Mouse (Mus musculus): ENCODE results near the gene Calhm6. TPM values are rescaled to one million over a fixed set of nuclear protein-coding genes. Genes with fewer than 3 reads are reported as not detected.

Calhm6 gene
- polyA plus RNA-seq, 1 experiment from 2014 or later: 3.9 TPM

- Histone ChIP-seq H3K4me3 (ENCODE audit: low read depth, low read length) (no peak overlapping the region), H3K4me1 (ENCODE audit: insufficient read depth) (no peaks in the 10 kb centered on the region), H3K9me3 (ENCODE audit: low read length) (no peaks in the 10 kb centered on the region), H3K9ac (replicated peaks) (no peak overlapping the region), H3K27ac (ENCODE audit: low read depth) (no peak overlapping the region), H3K4me2 (ENCODE audit: low read depth, low read length) (no peak overlapping the region), H3K36me3 (replicated peaks; ENCODE audit: insufficient read depth, low read length) (no peaks in the 10 kb centered on the region), H3K27me3 (ENCODE audit: insufficient read depth, low read length) (no peaks in the 10 kb centered on the region)
- no peak for DNase-seq
- WGBS (ENCODE audit: insufficient replicate concordance): 44% methylated on average over 3 of the region's 3 CpGs
- TF ChIP-seq EP300 (IDR thresholded peaks at IDR 0.05; ENCODE audit: low read depth): no peak
- no peak for TF ChIP-seq CTCF (IDR thresholded peaks at IDR 0.05; ENCODE audit: low read depth)
- no peak for ATAC-seq
Measured at GRCm38 (mm10) chr10:34117131-34117530, 10.7 kb downstream of the Calhm6 start.

DNA sequence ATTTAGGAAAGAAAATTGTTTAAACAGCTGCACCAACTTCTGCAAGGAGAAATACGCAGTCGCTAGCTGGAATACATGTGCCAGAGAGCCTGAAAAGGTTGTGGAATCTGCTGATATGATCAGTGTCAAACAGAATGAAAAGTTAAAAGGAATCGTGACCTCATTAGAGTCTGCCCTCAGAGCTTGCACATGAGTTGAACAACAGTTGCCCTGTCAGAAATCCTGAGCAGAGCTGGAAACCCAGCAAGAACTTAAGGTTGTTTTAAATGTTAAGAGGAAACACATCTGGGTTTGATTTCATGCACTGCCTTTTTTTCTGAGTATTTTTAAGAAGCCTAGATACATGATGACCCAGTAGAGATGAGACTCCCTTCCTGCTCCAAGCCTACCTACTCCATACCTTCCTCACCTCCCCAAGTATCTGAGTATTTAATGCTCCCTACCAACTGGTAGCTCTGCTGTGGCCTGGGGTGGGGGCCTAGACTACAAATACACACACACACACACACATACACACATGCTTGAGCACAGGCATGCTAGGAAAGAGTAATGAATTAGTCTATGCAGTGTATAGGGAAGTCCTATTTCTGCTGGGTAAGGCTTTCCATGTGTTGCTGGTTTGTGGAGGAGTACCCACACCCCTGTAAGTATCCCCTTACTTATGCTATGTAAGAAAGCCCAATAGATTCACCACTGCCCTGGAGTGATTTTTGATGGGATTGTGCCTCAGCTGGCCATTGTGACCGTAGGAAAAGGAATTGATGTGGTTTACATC, 15.6 kb downstream of the Calhm6 start:
- Histone ChIP-seq H3K9me3 (ENCODE audit: low read length) (no peaks in the 10 kb centered on the region), H3K4me1 (ENCODE audit: insufficient read depth) (no peaks in the 10 kb centered on the region), H3K9ac (replicated peaks) (no peak overlapping the region), H3K27ac (ENCODE audit: low read depth) (no peak overlapping the region), H3K27me3 (ENCODE audit: insufficient read depth, low read length) (no peaks in the 10 kb centered on the region), H3K36me3 (replicated peaks; ENCODE audit: insufficient read depth, low read length) (no peaks in the 10 kb centered on the region), H3K4me2 (ENCODE audit: low read depth, low read length) (no peak overlapping the region), H3K4me3 (ENCODE audit: low read depth, low read length) (no peak overlapping the region)
- no peak for DNase-seq
- WGBS (ENCODE audit: insufficient replicate concordance): 76% methylated on average over 4 of the region's 4 CpGs
- no peak for ATAC-seq
- TF ChIP-seq CTCF (IDR thresholded peaks at IDR 0.05; ENCODE audit: low read depth) (no peak), EP300 (IDR thresholded peaks at IDR 0.05; ENCODE audit: low read depth) (no peak)

GRCm38 (mm10) chr10:34110863-34111465, 16.8 kb downstream of the Calhm6 start:
- no peak for TF ChIP-seq CTCF (IDR thresholded peaks at IDR 0.05; ENCODE audit: low read depth)
- TF ChIP-seq EP300 (IDR thresholded peaks at IDR 0.05; ENCODE audit: low read depth): no peak
- DNase-seq: no peak

GRCm38 (mm10) chr10:34096418-34096883, 31.3 kb downstream of the Calhm6 start, which contains the start of gene Calhm5:
Calhm5 (minus strand) TSS chr10:34096519.
- no peaks in the 10 kb centered on the region for H3K9me3 ChIP-seq (ENCODE audit: low read length)
- peak within 1 kb of the TSS; percentile 26; the same call in 1 of the 2 replicates for H3K9ac ChIP-seq (replicated peaks)
- H3K27ac ChIP-seq (ENCODE audit: low read depth): no peak within 1 kb of the TSS; the same call in 1 of the 2 replicates
- ATAC-seq: peak; percentile 41
- H3K4me3 ChIP-seq (ENCODE audit: low read depth, low read length): peak within 1 kb of the TSS; percentile 20; the same call in 1 of the 2 replicates
- H3K36me3 ChIP-seq (replicated peaks; ENCODE audit: insufficient read depth, low read length): no peaks in the 10 kb centered on the region
- DNase-seq: peak; percentile 14
- TF ChIP-seq EP300 (IDR thresholded peaks at IDR 0.05; ENCODE audit: low read depth) (no peak), CTCF (IDR thresholded peaks at IDR 0.05; ENCODE audit: low read depth) (peak; percentile 60)
- 8% methylated on average over 9 of the region's 9 CpGs for WGBS (ENCODE audit: insufficient replicate concordance)
- peak within 1 kb of the TSS; percentile 47 for H3K4me2 ChIP-seq (ENCODE audit: low read depth, low read length)
- peaks cover 2% of the 10 kb centered on the region; the same call in 1 of the 2 replicates for H3K4me1 ChIP-seq (ENCODE audit: insufficient read depth)
- H3K27me3 ChIP-seq (ENCODE audit: insufficient read depth, low read length): no peaks in the 10 kb centered on the region

More at GRCm38 (mm10) chr10:34110863-34111465, 16.8 kb downstream of the Calhm6 start:
- Histone ChIP-seq H3K27ac (ENCODE audit: low read depth) (no peak overlapping the region), H3K36me3 (replicated peaks; ENCODE audit: insufficient read depth, low read length) (no peaks in the 10 kb centered on the region), H3K4me3 (ENCODE audit: low read depth, low read length) (no peak overlapping the region), H3K4me2 (ENCODE audit: low read depth, low read length) (no peak overlapping the region), H3K9ac (replicated peaks) (no peak overlapping the region), H3K9me3 (ENCODE audit: low read length) (no peaks in the 10 kb centered on the region), H3K4me1 (ENCODE audit: insufficient read depth) (no peaks in the 10 kb centered on the region), H3K27me3 (ENCODE audit: insufficient read depth, low read length) (no peaks in the 10 kb centered on the region)
- ATAC-seq: no peak
- 59% methylated on average over 13 of the region's 13 CpGs for WGBS (ENCODE audit: insufficient replicate concordance)

- H3K27me3 ChIP-seq (ENCODE audit: insufficient read depth, low read length): no peaks in the 10 kb centered on the region
- peaks cover 2% of the 10 kb centered on the region; the same call in 1 of the 2 replicates for H3K4me1 ChIP-seq (ENCODE audit: insufficient read depth)
- TF ChIP-seq CTCF (IDR thresholded peaks at IDR 0.05; ENCODE audit: low read depth): no peak
- no peak for TF ChIP-seq EP300 (IDR thresholded peaks at IDR 0.05; ENCODE audit: low read depth)
- 0 out of 2 replicates have a peak overlapping the region, but pooled peaks have one; percentile 26 for H3K9ac ChIP-seq (replicated peaks)
- peak overlapping the region; percentile 20; the same call in 1 of the 2 replicates for H3K4me3 ChIP-seq (ENCODE audit: low read depth, low read length)
- H3K9me3 ChIP-seq (ENCODE audit: low read length): no peaks in the 10 kb centered on the region
- ATAC-seq (no peak), DNase-seq (no peak)
- H3K27ac ChIP-seq (ENCODE audit: low read depth): no peak overlapping the region; the same call in 1 of the 2 replicates
- H3K4me2 ChIP-seq (ENCODE audit: low read depth, low read length): peak overlapping the region; percentile 47
- 55% methylated on average over 12 of the region's 12 CpGs for WGBS (ENCODE audit: insufficient replicate concordance)
- H3K36me3 ChIP-seq (replicated peaks; ENCODE audit: insufficient read depth, low read length): no peaks in the 10 kb centered on the region
Measured at GRCm38 (mm10) chr10:34095964-34096363, 31.8 kb downstream of the Calhm6 start.

GRCm38 (mm10) chr10:34095147-34095546, 32.6 kb downstream of the Calhm6 start:
- H3K4me3 ChIP-seq (ENCODE audit: low read depth, low read length): no peak overlapping the region
- no peak overlapping the region for H3K9ac ChIP-seq (replicated peaks)
- WGBS (ENCODE audit: insufficient replicate concordance): 73% methylated on average over 2 of the region's 2 CpGs
- H3K9me3 ChIP-seq (ENCODE audit: low read length): no peaks in the 10 kb centered on the region
- H3K27me3 ChIP-seq (ENCODE audit: insufficient read depth, low read length): no peaks in the 10 kb centered on the region
- peaks cover 2% of the 10 kb centered on the region; the same call in 1 of the 2 replicates for H3K4me1 ChIP-seq (ENCODE audit: insufficient read depth)
- no peak for DNase-seq
- no peak for ATAC-seq
- H3K27ac ChIP-seq (ENCODE audit: low read depth): no peak overlapping the region
- H3K36me3 ChIP-seq (replicated peaks; ENCODE audit: insufficient read depth, low read length): no peaks in the 10 kb centered on the region
- TF ChIP-seq CTCF (IDR thresholded peaks at IDR 0.05; ENCODE audit: low read depth) (no peak), EP300 (IDR thresholded peaks at IDR 0.05; ENCODE audit: low read depth) (no peak)
- no peak overlapping the region for H3K4me2 ChIP-seq (ENCODE audit: low read depth, low read length)

Measured in liver, postnatal 0 days (tissue).